Comparison of ENCODE assay signal across 20 mouse cellular contexts in genomic region chr10:112378465-112378864, GRCm38 (mm10).
DNase-seq lines count a peak whose midpoint lies in the region; ATAC-seq and TF ChIP-seq lines count a peak whose summit lies in the region.
"Had no signal": no experiment of that assay in that cellular context is flagged by ENCODE, and none has a peak within 500 bp of the region (broad histone marks: within the 10 kb centered on the region; RNA-seq: fewer than 3 reads in every experiment).

No protein-coding gene starts in this region.

- H3K27me3 ChIP-seq in forebrain, embryonic 13.5 days = no peaks in the 10 kb centered on the region
- H3K27me3 ChIP-seq in forebrain, embryonic 12.5 days = no peaks in the 10 kb centered on the region
- no peaks in the 10 kb centered on the region for H3K27me3 ChIP-seq in hindbrain, embryonic 16.5 days (replicated peaks; ENCODE audit: control insufficient read depth, insufficient read depth, low read length)
- H3K27me3 ChIP-seq in hindbrain, embryonic 13.5 days = no peaks in the 10 kb centered on the region
- no peaks in the 10 kb centered on the region for H3K27me3 ChIP-seq in midbrain, postnatal 0 days (ENCODE audit: insufficient read depth, low read length)
- H3K27me3 ChIP-seq in midbrain, embryonic 13.5 days = no peaks in the 10 kb centered on the region
- H3K27me3 ChIP-seq: embryonic facial prominence, embryonic 13.5 days had no signal

- no peaks in the 10 kb centered on the region for H3K4me1 ChIP-seq in forebrain, embryonic 13.5 days
- no peaks in the 10 kb centered on the region for H3K4me1 ChIP-seq in forebrain, embryonic 12.5 days
- H3K4me1 ChIP-seq in hindbrain, embryonic 16.5 days (ENCODE audit: control insufficient read depth, insufficient read depth, low read depth, low read length) = no peaks in the 10 kb centered on the region
- H3K4me1 ChIP-seq in hindbrain, embryonic 13.5 days (replicated peaks) = no peaks in the 10 kb centered on the region
- H3K4me1 ChIP-seq in midbrain, postnatal 0 days (ENCODE audit: insufficient read depth, low read length) = no peaks in the 10 kb centered on the region
- H3K4me1 ChIP-seq in midbrain, embryonic 13.5 days (replicated peaks) = no peaks in the 10 kb centered on the region
- H3K4me1 ChIP-seq: embryonic facial prominence, embryonic 13.5 days; heart, embryonic 10.5 days had no signal

- H3K36me3 ChIP-seq in forebrain, embryonic 13.5 days (ENCODE audit: poor library complexity, severe bottlenecking) = no peaks in the 10 kb centered on the region
- H3K36me3 ChIP-seq in forebrain, embryonic 12.5 days (replicated peaks) = no peaks in the 10 kb centered on the region
- no peaks in the 10 kb centered on the region for H3K36me3 ChIP-seq in hindbrain, embryonic 16.5 days (ENCODE audit: control insufficient read depth, insufficient read depth, low read length)
- no peaks in the 10 kb centered on the region for H3K36me3 ChIP-seq in hindbrain, embryonic 13.5 days
- H3K36me3 ChIP-seq in midbrain, postnatal 0 days (ENCODE audit: insufficient read depth, low read length) = no peaks in the 10 kb centered on the region
- no peaks in the 10 kb centered on the region for H3K36me3 ChIP-seq in midbrain, embryonic 13.5 days
- H3K36me3 ChIP-seq: embryonic facial prominence, embryonic 13.5 days; heart, embryonic 10.5 days had no signal

- 81% methylated on average over 6 of the region's 6 CpGs for WGBS in forebrain, embryonic 13.5 days
- 85% methylated on average over 6 of the region's 6 CpGs for WGBS in forebrain, embryonic 12.5 days
- 72% methylated on average over 6 of the region's 6 CpGs for WGBS in hindbrain, embryonic 16.5 days
- 90% methylated on average over 6 of the region's 6 CpGs for WGBS in hindbrain, embryonic 13.5 days
- WGBS in midbrain, postnatal 0 days = 81% methylated on average over 6 of the region's 6 CpGs
- WGBS in midbrain, embryonic 13.5 days = 85% methylated on average over 6 of the region's 6 CpGs

- no peak overlapping the region for H3K4me3 ChIP-seq in forebrain, embryonic 13.5 days
- no peak overlapping the region for H3K4me3 ChIP-seq in forebrain, embryonic 12.5 days (replicated peaks)
- no peak overlapping the region for H3K4me3 ChIP-seq in hindbrain, embryonic 16.5 days (ENCODE audit: low read length)
- H3K4me3 ChIP-seq in hindbrain, embryonic 13.5 days = no peak overlapping the region
- H3K4me3 ChIP-seq in midbrain, postnatal 0 days (ENCODE audit: low read depth, low read length) = no peak overlapping the region
- H3K4me3 ChIP-seq in midbrain, embryonic 13.5 days (replicated peaks) = no peak overlapping the region
- H3K4me3 ChIP-seq: embryonic facial prominence, embryonic 13.5 days; heart, embryonic 10.5 days had no signal

- no peak for TF ChIP-seq CTCF in midbrain, postnatal 0 days (IDR thresholded peaks at IDR 0.05)

- no peak overlapping the region for H3K27ac ChIP-seq in forebrain, embryonic 13.5 days
- no peak overlapping the region for H3K27ac ChIP-seq in forebrain, embryonic 12.5 days
- no peak overlapping the region for H3K27ac ChIP-seq in hindbrain, embryonic 16.5 days (ENCODE audit: low read depth, low read length)
- no peak overlapping the region for H3K27ac ChIP-seq in hindbrain, embryonic 13.5 days
- no peak overlapping the region for H3K27ac ChIP-seq in midbrain, postnatal 0 days (ENCODE audit: low read depth, low read length)
- H3K27ac ChIP-seq in midbrain, embryonic 13.5 days = no peak overlapping the region
- H3K27ac ChIP-seq: embryonic facial prominence, embryonic 13.5 days; heart, embryonic 10.5 days; hindbrain, embryonic 14.5 days had no signal

- peak; percentile 66 for DNase-seq in midbrain, postnatal 0 days (ENCODE audit: low spot score)
- peak; percentile 36 for DNase-seq in NIH3T3 (ENCODE audit: low read depth)
- DNase-seq in kidney, adult 8-10 months = no peak
- DNase-seq: adrenal gland, postnatal 10 days; cerebellum, adult 2 months; cerebellum, postnatal 36 days; gastrocnemius, postnatal 10 days; heart, adult 18-20 months; heart, postnatal 10 days; heart, postnatal 4 days had no signal

- 0 out of 2 replicates have a peak, but pooled peaks have one; percentile 33 for ATAC-seq in forebrain, embryonic 13.5 days
- ATAC-seq in forebrain, embryonic 12.5 days (ENCODE audit: low FRiP score) = no peak
- peak; percentile 60; the same call in 1 of the 2 replicates for ATAC-seq in hindbrain, embryonic 16.5 days
- ATAC-seq in hindbrain, embryonic 13.5 days (ENCODE audit: low FRiP score) = no peak
- no peak for ATAC-seq in midbrain, postnatal 0 days (ENCODE audit: low FRiP score)
- no peak for ATAC-seq in midbrain, embryonic 13.5 days
- ATAC-seq: inflammation-experienced regulatory T-cells, adult 6 months; intestine, postnatal 0 days had no signal

- no peaks in the 10 kb centered on the region for H3K9me3 ChIP-seq in forebrain, embryonic 13.5 days (replicated peaks)
- no peaks in the 10 kb centered on the region for H3K9me3 ChIP-seq in forebrain, embryonic 12.5 days
- H3K9me3 ChIP-seq in hindbrain, embryonic 16.5 days (ENCODE audit: control insufficient read depth, low read length) = no peaks in the 10 kb centered on the region
- no peaks in the 10 kb centered on the region for H3K9me3 ChIP-seq in hindbrain, embryonic 13.5 days
- H3K9me3 ChIP-seq in midbrain, postnatal 0 days (ENCODE audit: low read length) = no peaks in the 10 kb centered on the region
- H3K9me3 ChIP-seq in midbrain, embryonic 13.5 days = no peaks in the 10 kb centered on the region
- H3K9me3 ChIP-seq: embryonic facial prominence, embryonic 13.5 days; heart, embryonic 10.5 days had no signal

- H3K9ac ChIP-seq in forebrain, embryonic 13.5 days = no peak overlapping the region
- no peak overlapping the region for H3K9ac ChIP-seq in forebrain, embryonic 12.5 days
- H3K9ac ChIP-seq in hindbrain, embryonic 16.5 days (ENCODE audit: low read depth, low read length) = no peak overlapping the region
- no peak overlapping the region for H3K9ac ChIP-seq in hindbrain, embryonic 13.5 days
- H3K9ac ChIP-seq in midbrain, postnatal 0 days (replicated peaks; ENCODE audit: low read length, poor library complexity, severe bottlenecking) = no peak overlapping the region
- no peak overlapping the region for H3K9ac ChIP-seq in midbrain, embryonic 13.5 days (replicated peaks)
- H3K9ac ChIP-seq: embryonic facial prominence, embryonic 13.5 days; hindbrain, embryonic 14.5 days had no signal

- H3K4me2 ChIP-seq in forebrain, embryonic 13.5 days = no peak overlapping the region
- no peak overlapping the region for H3K4me2 ChIP-seq in forebrain, embryonic 12.5 days
- no peak overlapping the region for H3K4me2 ChIP-seq in hindbrain, embryonic 16.5 days (ENCODE audit: low read length)
- H3K4me2 ChIP-seq in hindbrain, embryonic 13.5 days = no peak overlapping the region
- no peak overlapping the region for H3K4me2 ChIP-seq in midbrain, postnatal 0 days (ENCODE audit: low read depth, low read length, poor library complexity, severe bottlenecking)
- no peak overlapping the region for H3K4me2 ChIP-seq in midbrain, embryonic 13.5 days (replicated peaks)
- H3K4me2 ChIP-seq: embryonic facial prominence, embryonic 13.5 days; hindbrain, embryonic 14.5 days had no signal

Comparison
In these comparisons a context has a peak if more than half of its experiments do, and no peak if none do; other contexts are left out.
1. ATAC-seq: peak in forebrain, embryonic 13.5 days (single experiment) and hindbrain, embryonic 16.5 days (single experiment); none in forebrain, embryonic 12.5 days (single experiment), hindbrain, embryonic 13.5 days (single experiment), midbrain, postnatal 0 days (single experiment) and midbrain, embryonic 13.5 days (single experiment).
2. DNase-seq: peak in midbrain, postnatal 0 days (single experiment) and NIH3T3 (single experiment); none in kidney, adult 8-10 months (0 of 2).